Mouse (Mus musculus): ENCODE results near the gene Dusp16.

Gene Dusp16

DNA sequence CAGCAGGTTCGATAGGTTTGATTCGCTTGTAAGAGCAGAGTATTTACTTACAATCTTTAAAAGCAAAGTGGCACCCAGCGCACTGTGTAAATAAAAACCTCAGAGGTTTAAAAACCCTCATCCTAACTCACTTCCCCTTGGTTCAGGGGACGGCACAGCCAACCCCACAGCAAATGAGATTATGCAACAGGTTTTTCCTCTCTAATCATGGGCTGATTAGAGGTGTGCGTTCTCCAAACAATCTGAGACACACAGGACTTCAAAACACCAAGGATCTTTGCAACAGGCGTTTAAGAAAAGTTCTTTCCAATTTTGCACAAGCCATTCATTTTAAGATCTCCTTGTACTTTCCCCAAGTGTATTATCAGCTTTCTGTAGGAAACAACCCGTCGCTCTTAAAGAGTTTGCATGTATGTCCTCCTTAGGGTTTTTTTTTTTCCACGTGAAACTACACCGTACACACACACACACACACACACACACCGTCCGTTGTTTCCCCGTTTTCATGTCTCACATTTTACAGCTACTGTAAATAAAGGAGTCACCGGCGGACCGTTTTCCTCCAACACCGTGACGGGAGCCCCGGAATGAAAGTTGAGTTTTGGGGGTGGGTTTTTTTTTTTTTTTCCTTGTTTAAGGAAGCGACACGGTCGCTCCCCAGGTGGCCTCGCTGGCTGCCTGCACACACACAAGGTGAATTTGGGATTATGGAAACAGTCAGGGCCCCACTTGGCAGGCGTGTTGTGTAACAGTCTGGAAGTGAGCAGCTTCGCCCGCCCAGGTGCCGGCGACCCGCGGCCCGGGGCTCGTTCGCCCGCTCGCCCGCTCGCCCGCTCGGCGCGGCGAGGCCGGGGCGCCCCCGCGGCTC lies 940 bp downstream of the Dusp16 start:
- peak; percentile 74 to 80 for DNase-seq

DNA sequence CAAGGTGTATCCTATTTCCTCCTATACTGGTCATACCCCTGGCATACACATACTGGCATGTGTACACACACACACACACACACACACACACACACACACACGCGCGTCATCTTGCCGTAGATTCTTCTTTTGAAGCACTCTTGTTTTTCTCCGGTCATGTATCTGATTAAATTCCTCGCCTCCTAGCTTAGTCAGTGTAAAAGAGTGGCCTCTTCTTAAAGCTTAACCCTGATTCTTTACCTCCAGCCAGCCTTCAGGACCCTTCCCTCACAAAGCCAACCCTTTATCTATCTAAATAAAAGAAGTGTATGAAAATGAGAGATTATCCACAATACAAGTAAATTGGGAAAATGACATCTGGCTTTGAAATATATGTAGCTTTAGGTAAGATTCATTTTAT lies 3.3 kb downstream of the Dusp16 start:
- no peak for DNase-seq

DNA sequence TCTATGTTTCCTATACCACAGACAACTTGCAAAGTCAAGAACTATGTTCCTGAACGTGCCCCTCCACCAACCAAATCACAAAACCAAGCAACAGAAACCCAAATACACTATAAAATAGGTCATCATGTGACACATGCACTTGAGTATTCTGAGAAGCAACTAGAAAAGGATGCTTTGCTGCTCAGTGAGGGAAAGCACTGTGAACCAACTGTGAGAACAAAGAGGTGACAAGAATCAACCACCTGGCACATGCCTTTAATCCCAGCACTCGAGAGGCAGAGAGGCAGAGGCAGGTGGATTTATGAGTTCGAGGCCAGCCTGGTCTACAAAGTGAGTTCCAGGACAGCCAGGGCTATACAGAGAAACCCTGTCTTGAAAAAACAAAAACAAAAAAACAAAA lies 6.0 kb downstream of the Dusp16 start:
- no peak for DNase-seq

DNA sequence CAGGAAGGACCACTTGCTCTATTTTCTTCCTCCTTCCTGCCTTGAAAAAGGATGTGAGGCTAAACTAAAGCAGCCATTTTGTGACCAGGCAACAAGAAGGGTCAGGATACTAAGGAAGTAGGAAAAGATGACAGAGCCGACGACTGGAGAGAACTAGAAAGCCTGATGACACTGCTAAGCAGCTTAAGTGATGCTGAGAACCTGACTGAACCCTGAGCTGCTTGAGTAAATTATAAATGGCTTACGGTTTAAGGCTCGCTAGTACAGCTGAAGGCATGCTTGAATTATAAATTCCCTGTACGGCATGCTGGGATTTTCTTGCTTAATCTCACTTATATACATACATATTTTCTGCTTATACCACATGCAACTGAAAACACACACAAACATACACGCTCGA lies 9.5 kb downstream of the Dusp16 start:
- no peak for DNase-seq

DNA sequence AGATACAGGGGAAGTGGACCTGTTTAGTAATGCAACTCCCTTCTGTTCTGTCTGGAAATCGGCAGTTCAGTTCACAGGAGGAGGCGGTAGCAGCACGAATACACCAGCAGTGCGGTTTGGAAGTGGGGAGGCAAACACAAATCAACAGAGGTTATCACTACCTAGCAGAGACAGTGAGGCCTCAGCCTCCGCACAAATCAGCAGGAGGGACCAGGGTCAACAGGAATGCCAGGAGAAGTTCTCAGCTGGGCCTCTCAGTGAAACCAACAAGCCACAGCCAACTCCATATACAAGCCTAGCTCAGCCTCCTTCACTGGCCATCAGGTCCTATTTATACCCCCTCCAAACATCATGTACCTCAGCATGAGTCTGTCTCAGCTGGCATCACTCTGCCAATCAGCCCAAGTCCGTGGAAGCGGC lies 10.9 kb downstream of the Dusp16 start:
- DNase-seq = peak; percentile 42 to 55

DNA sequence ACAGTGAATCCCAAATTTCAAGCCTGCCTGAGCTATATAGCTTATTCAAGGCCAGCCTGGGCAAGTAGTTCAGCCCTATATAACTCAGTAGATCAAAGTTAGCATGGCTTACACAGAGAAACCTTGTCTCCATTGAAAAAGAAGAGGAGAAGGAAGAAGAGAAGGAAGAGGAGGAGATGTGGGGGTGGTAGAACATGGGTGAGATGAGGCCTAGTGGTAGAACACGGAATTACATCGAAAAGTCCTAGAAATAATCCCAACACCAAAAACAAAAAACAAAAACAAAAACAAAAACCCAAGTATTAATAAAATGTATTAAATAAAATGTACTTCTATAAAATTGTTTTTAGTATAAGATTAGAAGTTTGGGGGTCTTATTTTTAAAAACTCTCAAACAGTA lies 12.4 kb downstream of the Dusp16 start:
- DNase-seq = no peak

DNA sequence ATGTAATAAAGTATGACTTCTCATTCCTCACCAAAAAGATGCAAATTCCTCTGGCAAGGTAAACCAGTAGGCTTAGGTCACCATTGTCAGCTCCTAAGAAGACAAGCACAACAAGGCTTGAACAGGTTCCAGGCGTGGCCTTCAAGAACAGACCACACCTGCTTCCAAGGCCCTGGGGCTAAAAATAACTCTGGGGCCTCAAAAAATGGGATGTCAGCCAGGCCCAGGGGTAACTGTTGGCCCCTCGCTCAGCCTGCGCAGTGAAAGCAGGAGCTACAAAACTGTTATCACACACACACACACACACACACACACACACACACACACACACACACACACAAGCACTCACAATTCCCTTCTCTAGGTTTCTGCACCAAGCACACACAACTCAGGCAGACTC lies 18.5 kb downstream of the Dusp16 start:
- DNase-seq = peak; percentile 71 to 84

DNA sequence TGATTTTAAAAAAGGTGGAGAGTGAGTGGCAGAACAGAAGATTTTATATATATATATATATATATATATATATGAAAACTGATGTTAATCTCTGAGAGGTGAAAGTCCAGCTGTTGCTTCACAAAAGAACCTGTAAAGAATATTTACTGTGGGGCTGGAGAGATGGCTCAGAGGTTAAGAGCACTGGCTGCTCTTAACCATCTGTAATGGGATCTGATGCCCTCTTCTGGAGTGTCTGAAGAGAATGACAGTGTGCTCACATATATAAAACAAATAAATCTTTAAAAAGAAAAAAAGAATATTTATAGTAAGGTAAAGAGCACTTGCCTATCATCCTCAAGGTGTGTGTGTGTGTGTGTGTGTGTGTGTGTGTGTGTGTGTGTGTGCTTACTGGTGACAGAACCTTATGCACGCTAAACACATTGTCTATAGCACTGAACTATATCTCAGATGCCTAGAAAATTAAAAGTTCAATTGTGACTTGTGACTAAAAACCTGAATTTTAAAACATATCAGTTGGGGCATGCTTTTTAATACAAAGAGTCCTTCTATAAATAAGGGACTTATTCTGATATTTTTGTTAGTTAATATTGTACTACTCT lies 19.0 kb downstream of the Dusp16 start:
- DNase-seq = no peak

DNA sequence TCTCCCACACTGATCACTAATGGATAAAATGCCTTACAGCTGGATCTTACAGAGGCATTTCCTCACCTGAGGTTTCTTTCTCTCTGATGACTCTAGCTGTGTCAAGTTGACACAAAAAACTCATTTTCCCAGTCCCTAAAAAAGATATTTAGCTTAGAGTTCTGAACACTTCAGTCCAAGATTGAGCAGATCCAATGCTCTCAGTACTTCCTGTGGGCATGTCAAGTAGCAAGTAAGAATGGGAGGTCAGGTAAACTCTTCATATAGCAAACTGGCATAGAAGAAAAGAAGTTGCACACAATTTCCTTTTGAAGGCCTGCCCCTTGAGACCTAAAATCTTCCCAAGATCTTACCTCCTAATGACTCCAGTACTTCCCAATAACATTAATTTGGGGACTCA lies 22.1 kb downstream of the Dusp16 start:
- no peak for DNase-seq

DNA sequence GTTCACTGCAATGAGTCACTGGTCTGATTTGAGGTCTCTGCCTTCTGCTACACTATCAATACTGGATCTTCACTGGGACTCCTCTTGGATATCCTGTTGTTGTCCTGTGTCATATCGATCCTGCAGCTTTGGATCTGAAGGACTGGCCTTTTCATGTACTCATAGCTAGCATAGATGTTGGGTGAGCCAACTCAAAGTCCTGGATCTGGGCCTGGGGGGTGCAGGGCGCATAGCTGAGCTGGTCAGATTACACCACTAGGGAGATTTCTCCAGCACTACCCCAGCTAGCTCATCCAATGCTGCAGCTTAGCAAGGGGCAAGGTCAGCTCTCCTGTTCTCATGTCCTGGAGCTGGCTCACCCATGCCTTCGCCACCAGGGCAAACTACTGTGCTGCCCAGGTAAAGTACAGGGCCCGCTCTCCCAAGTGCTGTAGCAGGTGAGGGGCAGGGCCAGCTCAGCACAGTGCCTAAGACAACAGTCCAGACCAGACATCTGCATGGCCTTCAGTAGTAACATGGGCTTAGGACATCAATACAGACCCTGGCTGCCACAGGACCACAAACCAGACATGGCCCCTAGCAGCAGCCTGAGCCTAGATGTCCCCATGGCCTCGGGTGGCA lies 27.9 kb downstream of the Dusp16 start:
- no peak for DNase-seq

DNA sequence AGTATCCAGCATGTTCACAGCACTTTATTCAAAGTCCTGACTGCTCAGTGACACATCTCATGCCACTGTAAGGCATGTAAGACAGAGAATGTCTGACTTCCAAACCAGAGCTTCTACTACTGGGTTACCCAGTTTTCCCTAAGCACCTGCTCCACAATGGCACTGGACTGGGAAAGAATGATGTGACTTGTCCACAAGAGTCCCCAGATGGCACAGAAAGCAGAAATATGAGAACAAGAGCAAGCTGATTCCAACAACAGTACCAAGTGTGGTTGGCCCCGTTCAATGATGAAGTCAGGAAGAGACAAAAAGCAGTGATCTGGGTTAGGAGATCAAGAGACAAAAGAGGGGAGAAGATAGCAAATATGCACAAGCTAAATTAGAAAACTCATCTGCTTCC lies 29.0 kb downstream of the Dusp16 start:
- no peak for DNase-seq

DNA sequence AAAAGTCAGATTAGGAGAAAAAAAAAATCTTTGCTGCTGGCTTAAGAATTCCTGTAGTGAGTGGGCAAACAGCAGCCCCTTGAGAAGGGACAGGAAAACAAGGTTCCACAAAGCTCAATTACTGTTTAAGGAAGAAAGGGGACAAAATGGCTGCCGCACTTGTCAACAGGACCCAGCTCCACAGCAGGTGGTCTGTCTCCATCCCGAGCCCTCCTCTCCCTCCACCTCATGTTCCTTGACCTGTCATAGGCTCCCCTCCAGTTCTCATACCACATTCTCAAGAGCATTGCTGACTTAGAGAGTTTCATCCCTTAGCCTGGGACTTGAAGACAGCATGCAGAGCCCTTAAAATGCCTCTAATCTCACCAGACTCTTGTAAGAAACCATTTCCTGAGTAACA lies 30.6 kb downstream of the Dusp16 start:
- DNase-seq = no peak

DNA sequence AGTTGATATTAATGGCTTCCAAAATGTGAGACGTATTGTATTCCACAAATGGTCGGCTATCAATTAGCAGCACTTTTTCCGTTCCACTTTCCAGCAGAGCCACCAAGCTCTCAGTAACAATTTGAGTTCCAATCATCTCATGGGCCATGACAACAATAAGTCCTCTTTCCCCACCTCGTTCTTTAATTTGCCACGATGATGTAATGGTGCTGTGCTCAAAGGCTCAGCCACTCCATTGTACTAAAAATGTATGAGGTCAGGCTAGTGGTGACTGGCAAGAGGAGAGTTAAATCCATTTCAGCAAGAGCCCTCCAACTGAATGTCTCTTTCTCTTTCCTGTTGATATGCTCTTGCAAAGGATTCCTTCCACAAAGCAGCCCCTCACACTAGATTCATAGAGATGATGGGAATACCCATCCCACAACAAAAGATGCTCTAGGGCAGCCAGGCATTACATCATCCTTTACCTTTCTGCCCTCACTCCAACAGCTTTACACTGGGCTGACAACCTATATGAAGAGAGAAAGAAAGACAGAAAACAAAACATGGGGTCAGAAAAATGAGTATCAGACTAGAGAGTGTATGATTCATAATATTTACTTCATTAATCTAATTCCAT lies 31.4 kb downstream of the Dusp16 start:
- no peak for DNase-seq

DNA sequence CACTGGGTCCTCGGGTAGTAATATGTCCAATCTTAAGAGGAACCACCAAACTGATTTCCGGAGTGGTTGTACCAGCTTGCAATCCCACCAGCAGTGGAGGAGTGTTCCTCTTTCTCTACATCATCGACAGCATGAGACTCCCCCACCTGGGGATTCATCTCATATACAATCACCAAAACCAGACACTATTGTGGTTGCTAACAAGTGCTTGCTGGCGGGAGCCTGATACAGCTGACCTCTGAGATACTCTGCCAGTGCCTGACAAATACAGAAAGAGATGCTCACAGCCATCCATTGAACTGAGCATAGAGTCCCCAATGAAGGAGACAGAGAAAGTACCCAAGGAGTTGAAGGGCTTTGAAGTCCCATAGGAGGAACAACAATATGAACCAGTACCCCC lies 36.4 kb downstream of the Dusp16 start:
- DNase-seq = no peak

DNA sequence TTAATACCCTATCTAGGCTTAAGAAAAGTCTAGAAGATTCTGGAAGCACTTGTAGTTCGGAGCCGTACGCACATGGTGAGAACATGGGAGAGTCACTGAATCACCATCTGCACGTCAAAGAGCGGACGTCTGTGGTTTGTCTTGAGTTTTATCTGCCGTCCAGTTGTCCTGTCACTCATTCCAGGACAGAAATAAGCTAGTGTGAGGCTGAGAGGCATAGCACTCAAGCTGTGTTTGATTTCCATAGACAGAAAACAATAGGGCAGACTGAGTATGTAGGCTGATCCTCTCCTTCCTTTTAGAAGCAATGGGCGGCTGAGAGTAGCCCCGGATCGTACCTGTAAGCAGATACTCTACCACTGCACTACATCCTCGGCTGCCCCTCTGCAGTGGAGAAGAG lies 38.6 kb downstream of the Dusp16 start:
- no peak for DNase-seq

DNA sequence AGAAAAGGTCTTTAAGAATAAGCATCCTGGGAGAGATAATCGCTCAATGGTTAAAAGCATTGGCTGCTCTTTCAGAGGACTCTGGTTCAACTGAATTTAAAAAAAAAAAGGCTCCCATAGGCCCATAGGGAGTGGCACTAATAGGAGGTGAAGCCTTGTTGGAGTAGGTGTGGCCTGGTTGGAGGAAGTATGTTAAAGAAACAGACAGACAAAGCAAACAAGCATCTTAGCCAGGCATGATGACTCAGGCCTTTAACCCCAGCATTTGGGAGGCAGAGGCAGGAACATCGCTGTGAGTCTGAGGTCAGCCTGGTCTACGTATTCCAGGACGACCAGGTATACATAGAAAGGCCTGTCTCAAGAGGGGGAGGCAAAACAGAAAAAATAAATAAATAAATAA lies 39.0 kb downstream of the Dusp16 start:
- no peak for DNase-seq

DNA sequence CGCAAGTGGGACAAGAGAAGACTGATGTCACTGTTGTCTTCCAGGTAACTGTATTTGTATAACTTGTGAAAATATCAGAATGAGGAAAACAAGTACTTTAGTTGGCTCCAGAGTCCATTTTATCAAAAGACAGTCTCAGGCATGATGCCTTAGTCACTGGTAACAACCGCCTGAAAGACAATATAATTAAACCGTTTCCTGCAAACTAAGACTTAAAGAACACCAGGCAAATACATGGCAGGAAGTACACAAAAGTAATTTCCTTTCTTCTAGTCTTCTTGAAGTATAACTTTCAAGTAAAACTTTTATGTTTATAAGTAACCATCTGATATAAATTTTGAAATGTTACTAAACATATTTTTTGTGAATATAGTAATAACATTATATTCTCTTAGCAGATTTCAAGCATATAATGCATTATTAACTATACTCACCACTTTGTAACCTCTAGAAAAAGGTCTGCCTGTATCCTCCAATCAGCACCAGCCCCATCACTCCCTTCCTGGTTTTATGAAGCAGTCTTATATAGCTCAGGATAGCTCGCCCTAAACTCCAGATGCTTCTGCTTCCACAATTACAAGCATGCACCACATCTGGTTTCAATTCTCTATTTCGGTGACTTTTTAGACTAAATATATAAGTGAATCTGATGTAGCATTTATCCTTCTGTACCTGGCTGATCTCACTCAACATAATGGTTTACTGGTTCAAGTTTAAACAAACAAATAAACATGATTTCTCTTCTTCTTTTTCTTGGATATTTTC lies 40.4 kb downstream of the Dusp16 start:
- DNase-seq = no peak

DNA sequence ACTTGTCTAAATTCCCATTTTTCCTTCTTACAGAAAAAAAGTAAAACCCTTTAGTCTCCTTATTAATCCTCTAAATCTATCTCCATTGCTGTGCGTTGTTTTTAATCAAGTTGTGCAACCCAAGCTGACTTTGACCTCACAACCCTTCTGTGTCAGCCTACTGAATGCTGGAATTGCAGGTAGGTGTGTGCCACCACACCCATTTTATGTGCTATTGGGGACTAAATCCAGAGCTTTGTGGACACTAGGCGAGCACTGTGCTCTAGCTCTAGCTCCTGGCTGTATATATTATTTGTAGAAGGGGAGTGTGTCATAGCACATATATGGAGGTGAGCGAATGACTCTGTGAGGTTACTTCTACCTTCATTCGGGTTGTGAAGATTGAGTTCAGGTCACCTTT lies 41.3 kb downstream of the Dusp16 start:
- DNase-seq = no peak

DNA sequence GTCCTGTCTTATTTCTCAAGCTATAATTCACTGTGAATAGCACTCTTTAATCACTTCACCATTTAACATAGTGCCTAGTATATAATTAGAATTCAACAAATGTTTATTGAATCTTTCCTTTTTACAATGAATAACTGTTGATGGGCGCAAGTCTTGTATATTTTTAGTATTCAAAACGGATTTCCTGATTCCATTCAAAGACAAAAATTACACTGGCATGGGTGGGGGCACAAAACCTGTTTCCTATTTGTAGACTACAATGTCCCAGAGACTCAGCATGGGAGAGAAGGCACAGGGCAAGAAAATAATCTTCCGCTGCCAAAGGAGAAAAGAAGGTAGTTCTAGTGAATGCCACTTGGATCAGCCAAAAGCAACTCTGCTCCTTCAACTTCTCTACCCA lies 44.3 kb downstream of the Dusp16 start:
- DNase-seq = no peak

DNA sequence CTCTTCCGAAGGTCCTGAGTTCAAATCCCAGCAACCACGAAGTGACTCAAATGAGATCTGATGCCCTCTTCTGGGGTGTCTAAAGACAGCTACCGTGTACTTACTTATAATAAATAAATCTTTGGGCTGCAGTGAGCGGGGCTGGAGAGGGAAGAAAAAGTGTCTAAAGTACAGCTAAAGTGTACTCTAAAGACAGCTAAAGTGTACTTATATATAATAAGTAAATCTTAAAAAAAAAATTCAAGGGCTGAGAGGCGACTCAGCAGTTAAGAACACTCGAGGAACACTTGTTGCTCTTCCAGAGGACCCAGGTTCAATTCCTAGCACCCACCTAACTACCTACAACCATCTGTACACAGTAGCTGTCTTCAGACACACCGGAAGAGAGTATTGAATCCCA lies 46.5 kb downstream of the Dusp16 start:
- no peak for DNase-seq

DNA sequence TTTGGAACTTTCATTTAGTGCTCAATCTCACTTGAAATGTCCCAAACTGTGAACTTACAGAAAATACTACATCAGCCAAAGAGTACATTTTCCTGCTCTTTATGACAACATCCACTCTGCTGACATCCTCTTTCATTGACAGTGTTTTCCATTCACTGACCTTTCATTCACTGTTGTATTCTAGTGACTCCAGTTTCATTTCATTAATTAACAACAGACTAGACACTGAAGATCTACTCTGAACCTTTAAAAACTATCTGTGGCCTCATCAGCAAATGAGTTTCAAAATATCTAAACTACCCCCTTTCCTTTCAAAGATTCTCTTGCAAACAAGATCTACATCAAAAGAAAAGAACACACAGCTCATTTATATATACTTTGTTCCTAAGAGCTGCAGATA lies 48.9 kb downstream of the Dusp16 start:
- no peak for DNase-seq

DNA sequence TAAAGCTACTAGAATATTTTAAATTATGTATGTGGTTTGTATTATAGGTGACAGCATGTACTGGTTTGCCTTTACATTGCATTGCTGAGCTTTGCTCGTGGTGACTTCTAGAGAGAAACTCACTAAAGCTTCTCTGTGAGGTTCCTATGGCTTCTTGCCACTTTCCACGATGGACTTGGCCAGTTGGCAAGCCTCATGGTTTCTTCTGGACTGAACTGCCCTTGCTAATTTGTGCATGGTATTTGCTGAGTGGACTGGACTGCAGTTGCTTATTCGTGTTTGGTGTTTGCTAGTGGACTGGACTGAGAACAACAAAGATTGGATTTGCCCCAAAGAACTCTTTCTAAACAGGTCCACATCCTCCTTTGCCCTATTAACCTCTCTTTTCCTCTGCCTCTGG lies 55.6 kb downstream of the Dusp16 start:
- DNase-seq = no peak

DNA sequence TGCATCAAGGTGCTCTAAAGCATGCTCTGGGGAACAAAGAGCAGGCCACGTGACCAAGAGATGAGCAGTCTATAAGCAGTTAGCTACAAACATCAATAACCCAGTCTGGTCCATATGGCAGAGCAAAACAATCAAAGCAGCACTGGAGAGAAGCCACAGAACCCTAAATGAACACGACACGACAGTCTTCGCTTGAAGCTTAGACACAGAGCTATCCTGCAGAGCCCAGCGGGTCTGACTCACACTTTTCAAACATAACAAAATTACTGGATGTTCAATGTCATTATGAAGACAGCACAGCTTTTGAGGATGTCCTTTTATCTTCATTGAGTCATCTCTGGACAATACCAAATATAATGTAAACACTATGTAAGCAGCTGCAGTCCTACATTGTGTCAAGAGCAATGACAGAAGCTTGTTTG lies 58.6 kb downstream of the Dusp16 start:
- DNase-seq = no peak
